Mouse (Mus musculus) colon, adult 2 months (tissue): ENCODE measurements around the gene Olfr66. TPM values are rescaled to one million over a fixed set of nuclear protein-coding genes. Genes with fewer than 3 reads are reported as not detected.

Source experiments
- polyA plus RNA-seq: library from polyadenylated mRNA; depleted of rRNA; stranded (reverse); fragments of >200 nt; gene quantifications from 2 replicates; pipeline ENCODE4 v1.2.3, GENCODE M21; 2012; rRNA removed

Gene Olfr66
- not detected in 2 replicates for polyA plus RNA-seq

GRCm38 (mm10) chr7:103886152-103886551 lies at the start of gene Olfr66:
Olfr66 (minus strand) TSS chr7:103886252.

GRCm38 (mm10) chr7:103934264-103934663 lies 48.2 kb upstream of the Olfr66 start, which contains the start of gene Olfr632:
Olfr632 (plus strand) TSS chr7:103934347.

GRCm38 (mm10) chr7:103928525-103928924 lies 42.5 kb upstream of the Olfr66 start, which contains the start of gene Olfr631:
Olfr631 (plus strand) TSS chr7:103928825.

GRCm38 (mm10) chr7:103903187-103903586 lies 17.1 kb upstream of the Olfr66 start, which contains the start of gene Olfr65:
Olfr65 (plus strand) TSS chr7:103903487.

GRCm38 (mm10) chr7:103894385-103894784 lies 8.3 kb upstream of the Olfr66 start, which contains the start of gene Olfr64:
Olfr64 (minus strand) TSS chr7:103894485.

GRCm38 (mm10) chr7:103853090-103853489 lies 33.0 kb downstream of the Olfr66 start, which contains the start of gene Hbb-y:
Hbb-y (minus strand) TSS chr7:103853216.

GRCm38 (mm10) chr7:103843034-103843433 lies 43.0 kb downstream of the Olfr66 start, which contains the start of gene Hbb-bh1:
Hbb-bh1 (minus strand) TSS chr7:103843164.

GRCm38 (mm10) chr7:103840268-103840667 lies 45.8 kb downstream of the Olfr66 start, which contains the start of gene Hbb-bh2:
Hbb-bh2 (minus strand) TSS chr7:103840520.

Other genes starting within 250 kb of the Olfr66 start
- gene Olfr622, start 243.6 kb downstream of the Olfr66 start, polyA plus RNA-seq, result not detected in 2 replicates
- not detected in 2 replicates for gene Olfr623, start 222.6 kb downstream of the Olfr66 start, polyA plus RNA-seq
- not detected in 2 replicates for gene Olfr624, start 215.1 kb downstream of the Olfr66 start, polyA plus RNA-seq
- not detected in 2 replicates for gene Olfr625-ps1, start 203.5 kb downstream of the Olfr66 start, polyA plus RNA-seq
- gene Olfr243, start 171.6 kb downstream of the Olfr66 start, polyA plus RNA-seq, result not detected in 2 replicates
- gene Olfr628, start 155.9 kb downstream of the Olfr66 start, polyA plus RNA-seq, result not detected in 2 replicates
- gene Olfr629, start 141.3 kb downstream of the Olfr66 start, polyA plus RNA-seq, result not detected in 2 replicates
- gene Olfr630, start 128.9 kb downstream of the Olfr66 start, polyA plus RNA-seq, result not detected in 2 replicates
- not detected in 2 replicates for gene Olfr69, start 114.7 kb downstream of the Olfr66 start, polyA plus RNA-seq
- not detected in 2 replicates for gene Olfr68, start 106.6 kb downstream of the Olfr66 start, polyA plus RNA-seq
- gene Olfr67, start 94.4 kb downstream of the Olfr66 start, polyA plus RNA-seq, result not detected in 2 replicates
- 19.7 and 97.2 TPM in 2 replicates for gene Hbb-bt, start 72.3 kb downstream of the Olfr66 start, polyA plus RNA-seq
- 178 and 1,004 TPM in 2 replicates for gene Hbb-bs, start 58.2 kb downstream of the Olfr66 start, polyA plus RNA-seq
- gene Hbb-bh2, start 45.7 kb downstream of the Olfr66 start, polyA plus RNA-seq, result not detected in 2 replicates
- gene Hbb-bh1, start 43.1 kb downstream of the Olfr66 start, polyA plus RNA-seq, result not detected in 2 replicates
- gene Hbb-y, start 33.0 kb downstream of the Olfr66 start, polyA plus RNA-seq, result not detected in 2 replicates
- not detected in 2 replicates for gene Olfr64, start 8.2 kb upstream of the Olfr66 start, polyA plus RNA-seq
- gene Olfr65, start 17.2 kb upstream of the Olfr66 start, polyA plus RNA-seq, result not detected in 2 replicates
- gene Olfr631, start 42.6 kb upstream of the Olfr66 start, polyA plus RNA-seq, result 0.12 TPM in 1 of 2 replicates, not detected in the other
- not detected in 2 replicates for gene Olfr632, start 48.1 kb upstream of the Olfr66 start, polyA plus RNA-seq
- not detected in 2 replicates for gene Olfr633, start 58.2 kb upstream of the Olfr66 start, polyA plus RNA-seq
- not detected in 2 replicates for gene Olfr635, start 84.9 kb upstream of the Olfr66 start, polyA plus RNA-seq
- gene Olfr638, start 112.5 kb upstream of the Olfr66 start, polyA plus RNA-seq, result not detected in 2 replicates
- gene Olfr639, start 131.1 kb upstream of the Olfr66 start, polyA plus RNA-seq, result not detected in 2 replicates
- gene Olfr640, start 139.3 kb upstream of the Olfr66 start, polyA plus RNA-seq, result not detected in 2 replicates
- gene Olfr641, start 149.2 kb upstream of the Olfr66 start, polyA plus RNA-seq, result not detected in 2 replicates
- gene Olfr642, start 166.4 kb upstream of the Olfr66 start, polyA plus RNA-seq, result not detected in 2 replicates
- gene 4930516K23Rik, start 175.2 kb upstream of the Olfr66 start, polyA plus RNA-seq, result not detected in 2 replicates
- not detected in 2 replicates for gene Olfr644, start 185.6 kb upstream of the Olfr66 start, polyA plus RNA-seq
- gene Olfr645, start 199.2 kb upstream of the Olfr66 start, polyA plus RNA-seq, result not detected in 2 replicates
- not detected in 2 replicates for gene Olfr646, start 218.6 kb upstream of the Olfr66 start, polyA plus RNA-seq
- gene Ubqln5, start 243.6 kb upstream of the Olfr66 start, polyA plus RNA-seq, result not detected in 2 replicates